In the genomic region with DNA sequence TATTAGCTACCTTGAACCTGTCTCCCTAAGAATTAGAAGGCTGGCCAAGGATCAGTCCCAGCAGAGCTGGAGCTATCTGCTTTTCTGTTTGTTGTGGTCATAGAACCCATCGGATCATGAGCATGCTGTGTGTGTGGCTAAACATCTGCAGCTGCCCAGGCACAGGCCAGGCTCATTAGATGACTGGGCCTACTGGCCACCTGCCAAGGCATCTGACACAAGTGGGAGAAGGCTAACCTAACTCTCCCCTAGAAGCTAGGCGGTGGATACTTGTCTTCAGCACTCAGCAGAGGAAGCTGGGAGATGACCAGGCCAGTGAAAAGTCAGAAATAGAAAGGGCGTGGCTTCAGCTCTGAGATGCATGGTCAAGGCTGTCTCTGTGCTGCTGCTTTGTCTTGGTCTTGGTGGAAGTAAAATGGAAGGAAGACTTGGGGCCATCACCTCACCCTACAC, we compare ENCODE assay signal across 9 mouse cellular contexts.
DNase-seq lines count a peak whose midpoint lies in the region; ATAC-seq and TF ChIP-seq lines count a peak whose summit lies in the region.
"Had no signal": no experiment of that assay in that cellular context is flagged by ENCODE, and none has a peak within 500 bp of the region (broad histone marks: within the 10 kb centered on the region; RNA-seq: fewer than 3 reads in every experiment).

No protein-coding gene starts in this region.

- no peaks in the 10 kb centered on the region for H3K9me3 ChIP-seq in hindbrain, embryonic 15.5 days
- no peaks in the 10 kb centered on the region for H3K9me3 ChIP-seq in liver, embryonic 11.5 days (ENCODE audit: control insufficient read depth, low read length)
- H3K9me3 ChIP-seq in midbrain, postnatal 0 days (ENCODE audit: low read length), result no peaks in the 10 kb centered on the region

- no peaks in the 10 kb centered on the region for H3K27me3 ChIP-seq in hindbrain, embryonic 15.5 days
- no peaks in the 10 kb centered on the region for H3K27me3 ChIP-seq in liver, embryonic 11.5 days (replicated peaks; ENCODE audit: control insufficient read depth, insufficient read depth, low read length)
- no peaks in the 10 kb centered on the region for H3K27me3 ChIP-seq in midbrain, postnatal 0 days (ENCODE audit: insufficient read depth, low read length)

- no peak for TF ChIP-seq CTCF in midbrain, postnatal 0 days (IDR thresholded peaks at IDR 0.05)

- DNase-seq in Muller cell, postnatal 12 days (ENCODE audit: inconsistent ontology term), result peak; percentile 65
- peak; percentile 68 for DNase-seq in adrenal gland, postnatal 25 days
- peak; percentile 82 for DNase-seq in gastrocnemius, postnatal 14 days
- DNase-seq in liver, embryonic 11.5 days (ENCODE audit: low spot score), result no peak
- DNase-seq in midbrain, postnatal 0 days (ENCODE audit: low spot score), result peak; percentile 49
- DNase-seq in thymus, postnatal 4 days, result no peak
- DNase-seq in spleen, postnatal 4 days (ENCODE audit: low spot score in 2 of 2), result no peak

- no peaks in the 10 kb centered on the region for H3K36me3 ChIP-seq in hindbrain, embryonic 15.5 days
- no peaks in the 10 kb centered on the region for H3K36me3 ChIP-seq in liver, embryonic 11.5 days (ENCODE audit: control insufficient read depth, insufficient read depth, low read length)
- H3K36me3 ChIP-seq in midbrain, postnatal 0 days (ENCODE audit: insufficient read depth, low read length), result no peaks in the 10 kb centered on the region

- intact Hi-C loops in gastrocnemius, postnatal 14 days (cut with DNase I; ENCODE audit: low total_unique reads), result no loop called here

- no peak overlapping the region for H3K27ac ChIP-seq in hindbrain, embryonic 15.5 days (replicated peaks)
- H3K27ac ChIP-seq in liver, embryonic 11.5 days (ENCODE audit: low read depth, low read length), result no peak overlapping the region
- H3K27ac ChIP-seq in midbrain, postnatal 0 days (ENCODE audit: low read depth, low read length), result no peak overlapping the region
- H3K27ac ChIP-seq: left cerebral cortex, adult 2 months had no signal

- no peak overlapping the region for H3K9ac ChIP-seq in hindbrain, embryonic 15.5 days
- H3K9ac ChIP-seq in liver, embryonic 11.5 days (ENCODE audit: low read depth, low read length), result no peak overlapping the region
- no peak overlapping the region for H3K9ac ChIP-seq in midbrain, postnatal 0 days (replicated peaks; ENCODE audit: low read length, poor library complexity, severe bottlenecking)

- H3K4me2 ChIP-seq in hindbrain, embryonic 15.5 days, result no peak overlapping the region
- no peak overlapping the region for H3K4me2 ChIP-seq in liver, embryonic 11.5 days
- no peak overlapping the region for H3K4me2 ChIP-seq in midbrain, postnatal 0 days (ENCODE audit: low read depth, low read length, poor library complexity, severe bottlenecking)

- peaks cover 10% of the 10 kb centered on the region; the same call in 1 of the 2 replicates for H3K4me1 ChIP-seq in hindbrain, embryonic 15.5 days (replicated peaks)
- no peaks in the 10 kb centered on the region for H3K4me1 ChIP-seq in liver, embryonic 11.5 days (replicated peaks; ENCODE audit: control insufficient read depth, insufficient read depth, low read length)
- H3K4me1 ChIP-seq in midbrain, postnatal 0 days (ENCODE audit: insufficient read depth, low read length), result no peaks in the 10 kb centered on the region

- H3K4me3 ChIP-seq in hindbrain, embryonic 15.5 days, result no peak overlapping the region
- no peak overlapping the region for H3K4me3 ChIP-seq in liver, embryonic 11.5 days (ENCODE audit: low read depth, low read length)
- H3K4me3 ChIP-seq in midbrain, postnatal 0 days (ENCODE audit: low read depth, low read length), result no peak overlapping the region
- H3K4me3 ChIP-seq: left cerebral cortex, adult 2 months had no signal

- ATAC-seq in hindbrain, embryonic 15.5 days (ENCODE audit: low FRiP score, low read depth), result peak; percentile 87
- ATAC-seq in liver, embryonic 11.5 days (replicated peaks; ENCODE audit: low FRiP score), result peak; percentile 75
- ATAC-seq in midbrain, postnatal 0 days (ENCODE audit: low FRiP score), result peak; percentile 38; the same call in 1 of the 2 replicates

- 58% methylated on average over 3 of the region's 3 CpGs for WGBS in hindbrain, embryonic 15.5 days
- 49% methylated on average over 3 of the region's 3 CpGs for WGBS in liver, embryonic 11.5 days
- 62% methylated on average over 3 of the region's 3 CpGs for WGBS in midbrain, postnatal 0 days

Comparison
In these comparisons a context has a peak if more than half of its experiments do, and no peak if none do; other contexts are left out.
1. DNase-seq: peak in Muller cell, postnatal 12 days (single experiment), adrenal gland, postnatal 25 days (single experiment), gastrocnemius, postnatal 14 days (single experiment) and midbrain, postnatal 0 days (single experiment); none in liver, embryonic 11.5 days (single experiment), thymus, postnatal 4 days (single experiment) and spleen, postnatal 4 days (0 of 2).
2. Peak in every context shown above with its lines, with median percentiles within 50 percentile points of each other: ATAC-seq.